Mouse (Mus musculus) hindbrain, embryonic 11.5 days (tissue): ENCODE results near the gene Pex14. TPM values are rescaled to one million over a fixed set of nuclear protein-coding genes. Genes with fewer than 3 reads are reported as not detected.

ENCODE experiments used
- ATAC-seq: fragments of 200-750 bp; cut with Nextera tagmentation; 2 replicates; pipeline ENCODE4 v1.8.0; 2017; ENCODE audit warnings: mild to moderate bottlenecking, moderate TSS enrichment, moderate library complexity; ENCODE audit not compliant: low FRiP score
- DNase-seq: peaks from one replicate; pipeline ENCODE4 v3.0.0-alpha.2; 2015; ENCODE audit warnings: low spot score
- H3K27ac ChIP-seq: fragments of 300-500 bp; sonication (generic); 2 replicates; pipeline ENCODE4 v1.5.1; 2014; ENCODE audit warnings: mild to moderate bottlenecking, low read depth, low read length
- H3K27me3 ChIP-seq: fragments of 300-500 bp; sonication (generic); 2 replicates; pipeline ENCODE4 v1.6.1; 2014; ENCODE audit warnings: mild to moderate bottlenecking, low read length, moderate library complexity, mixed read lengths; ENCODE audit not compliant: control insufficient read depth, insufficient read depth
- H3K36me3 ChIP-seq: fragments of 300-500 bp; sonication (generic); 2 replicates; pipeline ENCODE4 v1.6.1; 2014; ENCODE audit warnings: mild to moderate bottlenecking, low read length, moderate library complexity, mixed read lengths; ENCODE audit not compliant: control insufficient read depth, insufficient read depth
- H3K4me1 ChIP-seq: fragments of 300-500 bp; sonication (generic); replicated peaks from 2 replicates; pipeline ENCODE4 v1.6.1; 2014; ENCODE audit warnings: low read length, mixed read lengths; ENCODE audit not compliant: control insufficient read depth, insufficient read depth
- H3K4me2 ChIP-seq: fragments of 300-500 bp; sonication (generic); replicated peaks from 2 replicates; pipeline ENCODE4 v1.6.1; 2014; ENCODE audit warnings: mild to moderate bottlenecking, low read depth, low read length
- H3K4me3 ChIP-seq: fragments of 300-500 bp; sonication (generic); 2 replicates; pipeline ENCODE4 v1.5.1; 2014; ENCODE audit warnings: low read depth, low read length
- H3K9ac ChIP-seq: fragments of 300-500 bp; sonication (generic); 2 replicates; pipeline ENCODE4 v1.6.1; 2014; ENCODE audit warnings: low read depth, low read length
- H3K9me3 ChIP-seq: fragments of 300-500 bp; sonication (generic); 2 replicates; pipeline ENCODE4 v1.6.1; 2016; ENCODE audit warnings: low read length; ENCODE audit not compliant: control insufficient read depth
- WGBS: fragments of 180-500 bp; shearing (Covaris S2); extraction: QIAGEN DNeasy Blood & Tissue Kit; methylation state at CpG from one replicate; pipeline ENCODE4 v1.1.7; 2014; 5-methylcytosine and 5-hydroxymethylcytosine counted together
- polyA plus RNA-seq: library from polyadenylated mRNA; unstranded; fragments of >200 nt; fragmentation: Nextera tagmentation; extraction: Ambion mirVana; gene quantifications from 2 replicates; pipeline ENCODE4 v1.2.1, GENCODE M21; 2014

The Pex14 gene
- polyA plus RNA-seq, 1 experiment from 2014 or later = 29.9 TPM

GRCm38 (mm10) chr4:149081528-149081927 lies 18.1 kb downstream of the Pex14 start:
- WGBS = 84% methylated on average over 17 of the region's 17 CpGs
- no peak for DNase-seq
- no peak overlapping the region for H3K9ac ChIP-seq

GRCm38 (mm10) chr4:149080111-149080510 lies 19.6 kb downstream of the Pex14 start:
- Histone ChIP-seq H3K4me3 (no peak overlapping the region), H3K36me3 (no peaks in the 10 kb centered on the region), H3K27me3 (no peaks in the 10 kb centered on the region), H3K9me3 (no peaks in the 10 kb centered on the region), H3K27ac (no peak overlapping the region), H3K4me2 (no peak overlapping the region), H3K9ac (no peak overlapping the region), H3K4me1 (peaks cover 3% of the 10 kb centered on the region; the same call in 1 of the 2 replicates)
- WGBS = 89% methylated on average over 8 of the region's 8 CpGs
- DNase-seq (no peak), ATAC-seq (no peak)

More at GRCm38 (mm10) chr4:149081528-149081927, 18.1 kb downstream of the Pex14 start:
- H3K27ac ChIP-seq = no peak overlapping the region
- no peak overlapping the region for H3K4me3 ChIP-seq
- no peak overlapping the region for H3K4me2 ChIP-seq
- H3K4me1 ChIP-seq = peaks cover under 1% of the 10 kb centered on the region; the same call in 1 of the 2 replicates
- no peaks in the 10 kb centered on the region for H3K9me3 ChIP-seq
- no peaks in the 10 kb centered on the region for H3K36me3 ChIP-seq
- ATAC-seq = no peak
- no peaks in the 10 kb centered on the region for H3K27me3 ChIP-seq

GRCm38 (mm10) chr4:149079629-149080028 lies 20.0 kb downstream of the Pex14 start:
- Histone ChIP-seq H3K27ac (no peak overlapping the region), H3K36me3 (no peaks in the 10 kb centered on the region), H3K9me3 (no peaks in the 10 kb centered on the region), H3K27me3 (no peaks in the 10 kb centered on the region), H3K4me2 (no peak overlapping the region), H3K4me3 (no peak overlapping the region), H3K4me1 (peaks cover 3% of the 10 kb centered on the region; the same call in 1 of the 2 replicates), H3K9ac (no peak overlapping the region)
- no peak for DNase-seq
- 80% methylated on average over 6 of the region's 6 CpGs for WGBS
- ATAC-seq = no peak

- Histone ChIP-seq H3K27me3 (no peaks in the 10 kb centered on the region), H3K27ac (no peak overlapping the region), H3K4me1 (peaks cover 3% of the 10 kb centered on the region; the same call in 1 of the 2 replicates), H3K36me3 (no peaks in the 10 kb centered on the region), H3K9ac (no peak overlapping the region), H3K4me2 (no peak overlapping the region), H3K9me3 (no peaks in the 10 kb centered on the region), H3K4me3 (no peak overlapping the region)
- WGBS = 61% methylated on average over 4 of the region's 4 CpGs
- no peak for DNase-seq
- ATAC-seq = no peak
Observed at GRCm38 (mm10) chr4:149078261-149078660, 21.4 kb downstream of the Pex14 start.

- no peak overlapping the region for H3K4me2 ChIP-seq
- H3K4me1 ChIP-seq = peaks cover 3% of the 10 kb centered on the region; the same call in 1 of the 2 replicates
- no peaks in the 10 kb centered on the region for H3K9me3 ChIP-seq
- 31% methylated on average over 10 of the region's 10 CpGs for WGBS
- H3K27ac ChIP-seq = no peak overlapping the region
- no peaks in the 10 kb centered on the region for H3K36me3 ChIP-seq
- H3K27me3 ChIP-seq = no peaks in the 10 kb centered on the region
- peak; percentile 57; the same call in 1 of the 2 replicates for ATAC-seq
- H3K4me3 ChIP-seq = no peak overlapping the region
- no peak overlapping the region for H3K9ac ChIP-seq
- DNase-seq = peak; percentile 79
Observed at GRCm38 (mm10) chr4:149075871-149076575, 23.7 kb downstream of the Pex14 start.

GRCm38 (mm10) chr4:149075073-149075472 lies 24.6 kb downstream of the Pex14 start:
- H3K9me3 ChIP-seq = no peaks in the 10 kb centered on the region
- no peak overlapping the region for H3K27ac ChIP-seq
- H3K9ac ChIP-seq = no peak overlapping the region
- DNase-seq (no peak), ATAC-seq (no peak)
- peaks cover 3% of the 10 kb centered on the region; the same call in 1 of the 2 replicates for H3K4me1 ChIP-seq
- WGBS = 96% methylated on average over 13 of the region's 13 CpGs
- no peaks in the 10 kb centered on the region for H3K36me3 ChIP-seq
- H3K4me3 ChIP-seq = no peak overlapping the region
- no peaks in the 10 kb centered on the region for H3K27me3 ChIP-seq
- no peak overlapping the region for H3K4me2 ChIP-seq

- H3K36me3 ChIP-seq = no peaks in the 10 kb centered on the region
- H3K9ac ChIP-seq = no peak overlapping the region
- ATAC-seq (no peak), DNase-seq (no peak)
- H3K4me1 ChIP-seq = no peaks in the 10 kb centered on the region
- no peaks in the 10 kb centered on the region for H3K27me3 ChIP-seq
- no peak overlapping the region for H3K4me2 ChIP-seq
- H3K27ac ChIP-seq = no peak overlapping the region; the same call in 1 of the 2 replicates
- 87% methylated on average over 22 of the region's 22 CpGs for WGBS
- no peaks in the 10 kb centered on the region for H3K9me3 ChIP-seq
- no peak overlapping the region for H3K4me3 ChIP-seq
Observed at GRCm38 (mm10) chr4:149066672-149067551, 32.8 kb downstream of the Pex14 start.

- H3K36me3 ChIP-seq = no peaks in the 10 kb centered on the region
- WGBS = 90% methylated on average over 22 of the region's 23 CpGs
- ATAC-seq = no peak
- no peak overlapping the region for H3K27ac ChIP-seq
- H3K27me3 ChIP-seq = no peaks in the 10 kb centered on the region
- H3K9ac ChIP-seq = no peak overlapping the region
- no peak overlapping the region for H3K4me2 ChIP-seq
- DNase-seq = no peak
- H3K4me3 ChIP-seq = no peak overlapping the region
- no peaks in the 10 kb centered on the region for H3K4me1 ChIP-seq
- no peaks in the 10 kb centered on the region for H3K9me3 ChIP-seq
Observed at GRCm38 (mm10) chr4:149064061-149064854, 35.4 kb downstream of the Pex14 start.
